Mouse (Mus musculus) heart, embryonic 16.5 days (tissue): ENCODE results near the gene Washc1. TPM values are rescaled to one million over a fixed set of nuclear protein-coding genes. Genes with fewer than 3 reads are reported as not detected.
"Not testable (repeated sequence)": the region's sequence is repeated elsewhere in the genome, so short reads cannot be mapped to it uniquely, and the experiment has no call there.

Experiments
- ATAC-seq: fragments of 200-750 bp; cut with Nextera tagmentation; replicated peaks from 2 replicates; pipeline ENCODE4 v1.8.0; 2017; ENCODE audit warnings: moderate number of reproducible peaks; ENCODE audit not compliant: insufficient read depth, low FRiP score; ENCODE audit errors: extremely low read depth
- H3K27ac ChIP-seq: fragments of 300-500 bp; sonication (generic); 2 replicates; pipeline ENCODE4 v1.5.1; 2014; ENCODE audit warnings: mild to moderate bottlenecking, low read length, control low read depth, moderate library complexity
- H3K27me3 ChIP-seq: fragments of 300-500 bp; sonication (generic); 2 replicates; pipeline ENCODE4 v1.6.1; 2014; ENCODE audit warnings: low read length, mixed read lengths; ENCODE audit not compliant: control insufficient read depth, insufficient read depth
- H3K36me3 ChIP-seq: fragments of 300-500 bp; sonication (generic); 2 replicates; pipeline ENCODE4 v1.6.1; 2014; ENCODE audit not compliant: control insufficient read depth, insufficient read depth
- H3K4me1 ChIP-seq: fragments of 300-500 bp; sonication (generic); 2 replicates; pipeline ENCODE4 v1.6.1; 2014; ENCODE audit warnings: low read length, mixed read lengths; ENCODE audit not compliant: control insufficient read depth, insufficient read depth
- H3K4me2 ChIP-seq: fragments of 300-500 bp; sonication (generic); 2 replicates; pipeline ENCODE4 v1.6.1; 2014; ENCODE audit warnings: low read depth, mild to moderate bottlenecking, control low read depth, low read length
- H3K4me3 ChIP-seq: fragments of 300-500 bp; sonication (generic); 2 replicates; pipeline ENCODE4 v1.5.1; 2014; ENCODE audit warnings: mild to moderate bottlenecking, control low read depth, low read length
- H3K9ac ChIP-seq: fragments of 300-500 bp; sonication (generic); 2 replicates; pipeline ENCODE4 v1.6.1; 2014; ENCODE audit warnings: low read length, control low read depth
- H3K9me3 ChIP-seq: fragments of 300-500 bp; sonication (generic); replicated peaks from 2 replicates; pipeline ENCODE4 v1.6.1; 2016; ENCODE audit warnings: low read length; ENCODE audit not compliant: control insufficient read depth
- WGBS: fragments of 180-500 bp; shearing (Covaris S2); extraction: QIAGEN DNeasy Blood & Tissue Kit; methylation state at CpG from one replicate; pipeline ENCODE4 v1.1.7; 2014; 5-methylcytosine and 5-hydroxymethylcytosine counted together
- polyA plus RNA-seq: library from polyadenylated mRNA; unstranded; fragments of >200 nt; fragmentation: Nextera tagmentation; extraction: Ambion mirVana; gene quantifications from 2 replicates; pipeline ENCODE4 v1.2.1, GENCODE M21; 2015

Washc1 gene
- polyA plus RNA-seq, 1 experiment from 2014 or later, result 32.0 TPM

- H3K4me3 ChIP-seq, result peak overlapping the region; percentile 95
- no peaks in the 10 kb centered on the region for H3K9me3 ChIP-seq
- H3K36me3 ChIP-seq, result peaks cover 21% of the 10 kb centered on the region
- H3K9ac ChIP-seq, result peak overlapping the region; percentile 83
- H3K27ac ChIP-seq, result peak overlapping the region; percentile 92
- 2% methylated on average over 20 of the region's 20 CpGs for WGBS
- peaks cover 14% of the 10 kb centered on the region for H3K4me1 ChIP-seq
- no peaks in the 10 kb centered on the region for H3K27me3 ChIP-seq
- no peak for ATAC-seq
- peak overlapping the region; percentile 91 for H3K4me2 ChIP-seq
These were observed 12.7 kb downstream of the Washc1 start for GRCm38 (mm10) chr17:66123816-66124610.

- no peak for ATAC-seq
- Histone ChIP-seq H3K4me1 (peaks cover 14% of the 10 kb centered on the region), H3K9me3 (no peaks in the 10 kb centered on the region), H3K27me3 (no peaks in the 10 kb centered on the region), H3K4me2 (no peak overlapping the region), H3K27ac (no peak overlapping the region), H3K36me3 (peaks cover 20% of the 10 kb centered on the region), H3K4me3 (no peak overlapping the region), H3K9ac (no peak overlapping the region)
- 60% methylated on average over 5 of the region's 5 CpGs for WGBS
These were observed 13.9 kb downstream of the Washc1 start for GRCm38 (mm10) chr17:66125211-66125610.

- Histone ChIP-seq H3K4me1 (0 out of 2 replicates have a peak, but pooled peaks cover 2% of the 10 kb centered on the region), H3K27me3 (no peaks in the 10 kb centered on the region), H3K9me3 (peaks cover 11% of the 10 kb centered on the region), H3K4me2 (no peak overlapping the region), H3K4me3 (no peak overlapping the region), H3K27ac (no peak overlapping the region), H3K9ac (no peak overlapping the region), H3K36me3 (peaks cover 60% of the 10 kb centered on the region)
- ATAC-seq, result no peak
- WGBS, result 90% methylated on average over 9 of the region's 9 CpGs
These were observed 19.0 kb downstream of the Washc1 start for GRCm38 (mm10) chr17:66130371-66130770.

- no peak for ATAC-seq
- H3K4me2 ChIP-seq, result no peak overlapping the region
- no peak overlapping the region for H3K4me3 ChIP-seq
- H3K36me3 ChIP-seq, result peaks cover 64% of the 10 kb centered on the region
- no peak overlapping the region for H3K9ac ChIP-seq
- H3K4me1 ChIP-seq, result no peaks in the 10 kb centered on the region
- no peak overlapping the region for H3K27ac ChIP-seq
- 96% methylated on average over 4 of the region's 4 CpGs for WGBS
- no peaks in the 10 kb centered on the region for H3K27me3 ChIP-seq
- H3K9me3 ChIP-seq, result peaks cover 11% of the 10 kb centered on the region
These were observed 19.9 kb downstream of the Washc1 start for GRCm38 (mm10) chr17:66131212-66131611.

- not testable (repeated sequence) for ATAC-seq, H3K4me1 ChIP-seq, H3K27me3 ChIP-seq, H3K27ac ChIP-seq, H3K9ac ChIP-seq, H3K9me3 ChIP-seq, H3K4me3 ChIP-seq, H3K4me2 ChIP-seq
- H3K36me3 ChIP-seq, result peaks cover 30% of the 10 kb centered on the region
- WGBS, result 70% methylated on average over 5 of the region's 8 CpGs
These were observed 41.6 kb downstream of the Washc1 start for GRCm38 (mm10) chr17:66152706-66153662.

GRCm38 (mm10) chr17:66153735-66154423 lies 42.5 kb downstream of the Washc1 start:
- not testable (repeated sequence) for H3K9ac ChIP-seq, H3K4me1 ChIP-seq, H3K27me3 ChIP-seq, H3K4me3 ChIP-seq, H3K4me2 ChIP-seq, H3K9me3 ChIP-seq, H3K27ac ChIP-seq
- peaks cover 21% of the 10 kb centered on the region for H3K36me3 ChIP-seq
- 83% methylated on average over 4 of the region's 4 CpGs for WGBS
- 0 out of 2 replicates have a peak, but pooled peaks have one; percentile 15 for ATAC-seq

- no peak overlapping the region for H3K27ac ChIP-seq
- H3K36me3 ChIP-seq, result peaks cover 13% of the 10 kb centered on the region
- H3K4me2 ChIP-seq, result no peak overlapping the region
- no peaks in the 10 kb centered on the region for H3K27me3 ChIP-seq
- WGBS, result 70% methylated on average over 2 of the region's 2 CpGs
- H3K9ac ChIP-seq, result no peak overlapping the region
- no peak overlapping the region for H3K4me3 ChIP-seq
- ATAC-seq, result no peak
- no peaks in the 10 kb centered on the region for H3K9me3 ChIP-seq
- no peaks in the 10 kb centered on the region for H3K4me1 ChIP-seq
These were observed 43.5 kb downstream of the Washc1 start for GRCm38 (mm10) chr17:66154876-66155275.

- 94% methylated on average over 5 of the region's 5 CpGs for WGBS
- H3K4me1 ChIP-seq, result no peaks in the 10 kb centered on the region
- ATAC-seq, result no peak
These were observed 46.9 kb downstream of the Washc1 start for GRCm38 (mm10) chr17:66158271-66158670.

More at GRCm38 (mm10) chr17:66158271-66158670, 46.9 kb downstream of the Washc1 start:
- H3K9ac ChIP-seq, result no peak overlapping the region
- no peak overlapping the region for H3K4me2 ChIP-seq
- H3K27ac ChIP-seq, result no peak overlapping the region
- peaks cover 4% of the 10 kb centered on the region for H3K9me3 ChIP-seq
- H3K36me3 ChIP-seq, result no peaks in the 10 kb centered on the region
- H3K27me3 ChIP-seq, result no peaks in the 10 kb centered on the region
- no peak overlapping the region for H3K4me3 ChIP-seq
